Mouse (Mus musculus) C2C12 (cell line): ENCODE results near the gene Hikeshi. TPM values are rescaled to one million over a fixed set of nuclear protein-coding genes. Genes with fewer than 3 reads are reported as not detected.

Experiments
- H3K27me3 ChIP-seq: one replicate; pipeline ENCODE4 v1.6.1; 2011; ENCODE audit not compliant: control insufficient read depth, insufficient read depth, insufficient read length
- H3K36me3 ChIP-seq: one replicate; pipeline ENCODE4 v1.6.1; 2011; ENCODE audit not compliant: control insufficient read depth, insufficient read depth
- H3K4me3 ChIP-seq: one replicate; pipeline ENCODE4 v1.5.1; 2011; ENCODE audit warnings: mild to moderate bottlenecking, control low read depth; ENCODE audit not compliant: poor library complexity, insufficient read depth, severe bottlenecking
- H3K79me2 ChIP-seq: one replicate; pipeline ENCODE4 v1.6.1; 2011; ENCODE audit not compliant: control insufficient read depth, insufficient read depth
- H3K79me3 ChIP-seq: one replicate; pipeline ENCODE4 v1.6.1; 2011; ENCODE audit warnings: low read depth, control low read depth
- H3ac ChIP-seq: one replicate; pipeline ENCODE3; 2011; ENCODE audit warnings: low read depth; ENCODE audit not compliant: control insufficient read depth, insufficient read length
- CEBPB ChIP-seq: IDR thresholded peaks from one replicate; pipeline ENCODE4 v1.6.1; 2011; ENCODE audit warnings: low read depth, mild to moderate bottlenecking, control low read depth, moderate library complexity
- CTCF ChIP-seq: IDR thresholded peaks from one replicate; pipeline ENCODE4 v1.5.1; 2011; ENCODE audit not compliant: control insufficient read depth, insufficient read depth, insufficient read length
- FOSL1 ChIP-seq: IDR thresholded peaks from one replicate; pipeline ENCODE4 v1.8.0; 2011; ENCODE audit warnings: mild to moderate bottlenecking, low read length; ENCODE audit not compliant: poor library complexity, insufficient read depth, severe bottlenecking
- MAX ChIP-seq: IDR thresholded peaks from one replicate; pipeline ENCODE4 v1.6.1; 2011; ENCODE audit warnings: mild to moderate bottlenecking, control low read depth
- MYOD1 ChIP-seq: IDR thresholded peaks from one replicate; pipeline ENCODE4 v1.6.1; 2011; ENCODE audit warnings: low read depth; ENCODE audit not compliant: control insufficient read depth, insufficient read length
- MYOG ChIP-seq: IDR thresholded peaks from one replicate; pipeline ENCODE4 v1.6.1; 2011; ENCODE audit not compliant: control insufficient read depth, insufficient read length; ENCODE audit errors: extremely low read depth
- USF1 ChIP-seq: IDR thresholded peaks from one replicate; pipeline ENCODE4 v1.6.1; 2011; ENCODE audit warnings: low read depth, mild to moderate bottlenecking, control low read depth, moderate library complexity
- polyA plus RNA-seq: library from polyadenylated mRNA; unstranded; fragments of >200 nt; fragmentation: generic; extraction: Trizol; gene quantifications from one replicate; pipeline ENCODE4 v1.2.1, GENCODE M21; 2012; ENCODE audit warnings: missing spikeins

The Hikeshi gene
- polyA plus RNA-seq, 1 experiment: 51.0 TPM

DNA sequence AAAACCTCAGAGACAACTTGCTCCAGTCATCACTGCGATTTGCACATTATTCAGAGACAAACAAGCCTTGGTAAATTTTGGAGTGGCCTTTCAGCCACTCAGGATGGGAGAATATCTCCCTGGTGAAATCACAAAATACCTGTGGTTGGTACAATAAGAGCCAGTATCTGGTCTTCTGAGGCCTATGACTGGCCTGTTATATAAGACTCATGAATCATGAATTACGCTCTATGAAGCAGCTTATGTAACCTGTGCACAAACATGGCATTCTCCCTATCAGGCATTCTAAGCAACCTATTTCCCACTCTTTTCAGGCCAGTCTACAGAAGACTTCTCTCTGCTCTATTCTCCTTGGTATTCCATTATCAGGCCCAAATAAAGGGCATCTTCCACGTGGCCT is 28.6 kb downstream of the Hikeshi start:
- Histone ChIP-seq H3K79me3 (no peaks in the 10 kb centered on the region), H3K27me3 (no peaks in the 10 kb centered on the region), H3K4me3 (no peak overlapping the region), H3K36me3 (peaks cover 8% of the 10 kb centered on the region), H3ac (no peak overlapping the region), H3K79me2 (no peaks in the 10 kb centered on the region)
- TF ChIP-seq MAX: no peak
- no peak for TF ChIP-seq CTCF
- TF ChIP-seq MYOG: no peak
- no peak for TF ChIP-seq USF1
- no peak for TF ChIP-seq CEBPB
- TF ChIP-seq MYOD1: no peak
- no peak for TF ChIP-seq FOSL1

DNA sequence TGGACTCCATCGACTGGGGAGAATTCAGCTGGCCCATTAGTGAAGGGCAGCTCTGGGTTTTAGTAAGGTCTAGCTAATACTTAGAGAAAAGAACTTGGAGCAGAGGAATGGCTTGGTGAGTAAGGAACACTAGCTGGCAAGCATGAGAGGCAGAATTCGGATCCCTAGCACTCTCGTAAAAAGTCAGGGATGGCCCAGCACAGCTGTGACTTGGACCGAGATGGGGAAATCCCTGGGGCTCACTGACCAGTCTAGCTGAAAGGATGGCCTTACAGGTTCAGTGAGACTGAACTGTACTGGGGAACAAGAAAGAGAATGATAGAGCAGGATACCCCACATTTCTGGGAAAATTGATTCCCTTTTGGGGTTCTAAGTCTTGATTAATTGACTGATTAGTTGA is 31.3 kb downstream of the Hikeshi start:
- Histone ChIP-seq H3K79me3 (no peaks in the 10 kb centered on the region), H3K4me3 (no peak overlapping the region), H3ac (no peak overlapping the region), H3K36me3 (no peaks in the 10 kb centered on the region), H3K27me3 (no peaks in the 10 kb centered on the region), H3K79me2 (no peaks in the 10 kb centered on the region)
- TF ChIP-seq MYOG (no peak), CEBPB (no peak), MYOD1 (no peak), MAX (no peak), CTCF (no peak), FOSL1 (no peak), USF1 (no peak)

DNA sequence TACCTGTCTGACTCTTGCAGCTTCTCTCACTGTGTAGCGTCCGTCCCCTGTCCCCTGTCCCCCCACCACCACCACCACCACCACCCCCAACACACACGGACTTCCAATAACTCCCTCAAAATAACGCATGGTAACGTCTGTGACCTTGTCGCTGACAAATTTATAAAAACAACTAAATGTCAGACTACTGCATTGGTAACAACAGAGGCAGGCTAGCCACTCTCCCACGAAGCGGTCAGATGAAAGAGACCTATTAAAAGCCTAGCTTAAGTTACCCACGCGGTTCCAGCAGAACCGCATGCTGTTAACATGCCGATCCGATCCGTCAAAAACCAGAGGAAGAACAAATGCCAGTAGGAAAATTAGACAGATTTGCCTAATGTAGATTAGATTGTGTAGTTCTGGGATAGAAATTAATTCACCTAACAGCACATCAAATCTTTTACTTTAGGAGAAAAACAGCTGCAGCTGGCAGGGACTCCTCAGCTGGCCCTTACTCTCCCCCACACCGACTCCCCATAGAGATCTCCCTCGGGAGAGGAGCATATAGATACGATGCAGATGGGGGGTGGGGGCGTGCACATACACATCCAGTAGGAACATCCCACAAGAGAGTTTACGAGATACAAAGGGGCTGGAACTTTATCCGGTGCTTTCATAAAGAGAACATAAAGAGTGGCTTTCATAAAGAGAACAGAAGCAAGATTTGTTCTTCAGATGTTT is 31.9 kb downstream of the Hikeshi start:
- no peak overlapping the region for H3ac ChIP-seq
- no peaks in the 10 kb centered on the region for H3K27me3 ChIP-seq
- no peak overlapping the region for H3K4me3 ChIP-seq
- H3K79me3 ChIP-seq: no peaks in the 10 kb centered on the region
- TF ChIP-seq MYOD1: no peak
- no peak for TF ChIP-seq CEBPB
- TF ChIP-seq USF1: no peak
- TF ChIP-seq MAX: no peak
- no peak for TF ChIP-seq MYOG
- no peak for TF ChIP-seq FOSL1
- no peak for TF ChIP-seq CTCF
- H3K36me3 ChIP-seq: no peaks in the 10 kb centered on the region
- H3K79me2 ChIP-seq: no peaks in the 10 kb centered on the region

- no peaks in the 10 kb centered on the region for H3K79me3 ChIP-seq
- no peak overlapping the region for H3K4me3 ChIP-seq
- no peak overlapping the region for H3ac ChIP-seq
- H3K79me2 ChIP-seq: no peaks in the 10 kb centered on the region
- H3K36me3 ChIP-seq: no peaks in the 10 kb centered on the region
- TF ChIP-seq MYOG: no peak
- no peak for TF ChIP-seq CEBPB
- TF ChIP-seq FOSL1: no peak
- TF ChIP-seq MYOD1: no peak
- no peak for TF ChIP-seq MAX
- no peak for TF ChIP-seq USF1
- TF ChIP-seq CTCF: no peak
- no peaks in the 10 kb centered on the region for H3K27me3 ChIP-seq
Measured at GRCm38 (mm10) chr7:89908421-89908820, 32.6 kb downstream of the Hikeshi start.

GRCm38 (mm10) chr7:89907950-89908349 is 33.1 kb downstream of the Hikeshi start:
- Histone ChIP-seq H3ac (no peak overlapping the region), H3K79me3 (no peaks in the 10 kb centered on the region), H3K27me3 (no peaks in the 10 kb centered on the region), H3K36me3 (no peaks in the 10 kb centered on the region), H3K79me2 (no peaks in the 10 kb centered on the region), H3K4me3 (no peak overlapping the region)
- TF ChIP-seq CTCF (peak; percentile 42), MYOG (no peak)
